Mouse (Mus musculus): ENCODE results near the gene Krtap19-2.

Gene Krtap19-2

DNA sequence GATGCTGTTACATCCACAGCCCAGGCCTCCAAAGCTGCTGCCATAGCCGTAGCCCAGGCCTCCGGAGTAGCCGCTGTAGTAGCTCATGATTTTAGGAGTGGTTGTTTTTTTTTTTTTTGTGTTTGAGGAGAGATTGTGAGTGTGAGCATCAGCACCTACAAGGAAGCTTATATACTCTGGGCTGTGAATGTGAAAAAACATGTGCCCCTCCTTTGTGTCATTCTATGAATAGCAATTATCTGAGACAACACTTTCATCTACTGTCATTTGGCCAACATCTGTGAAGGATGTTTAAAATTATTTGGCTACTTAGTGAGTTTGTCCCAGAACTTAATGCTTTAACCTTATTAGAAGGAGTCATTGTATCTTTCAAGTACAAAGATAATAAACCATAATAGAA lies at the start of gene Krtap19-2:
Gene Krtap19-2 (minus strand): TSS at position 101 of the 400 bp plus-strand sequence.
- no peak for DNase-seq (ENCODE audit: low read depth, low spot score)

DNA sequence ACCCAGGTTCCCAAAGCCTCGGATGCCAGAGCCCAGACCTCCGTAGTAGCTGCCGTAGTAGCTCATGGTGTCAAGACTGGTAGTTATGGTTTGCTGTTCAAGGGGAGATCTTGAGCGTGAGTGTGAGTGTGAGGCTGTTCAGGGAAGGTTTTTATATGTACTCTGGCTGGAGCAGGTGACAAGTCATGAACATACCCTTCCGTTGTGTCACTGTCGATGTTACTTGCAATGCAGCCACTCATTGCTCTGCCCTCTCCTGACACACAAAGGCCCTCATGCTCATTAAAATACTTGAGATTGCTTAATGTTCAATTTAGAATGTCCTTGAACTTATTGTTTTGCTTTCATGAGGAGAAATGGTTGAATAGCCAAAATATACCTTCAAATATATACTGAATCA lies 22.3 kb upstream of the Krtap19-2 start, which contains the start of gene Krtap19-5:
Gene Krtap19-5 (minus strand): TSS at position 101 of the 400 bp plus-strand sequence.
- no peak for DNase-seq (ENCODE audit: low read depth, low spot score)

DNA sequence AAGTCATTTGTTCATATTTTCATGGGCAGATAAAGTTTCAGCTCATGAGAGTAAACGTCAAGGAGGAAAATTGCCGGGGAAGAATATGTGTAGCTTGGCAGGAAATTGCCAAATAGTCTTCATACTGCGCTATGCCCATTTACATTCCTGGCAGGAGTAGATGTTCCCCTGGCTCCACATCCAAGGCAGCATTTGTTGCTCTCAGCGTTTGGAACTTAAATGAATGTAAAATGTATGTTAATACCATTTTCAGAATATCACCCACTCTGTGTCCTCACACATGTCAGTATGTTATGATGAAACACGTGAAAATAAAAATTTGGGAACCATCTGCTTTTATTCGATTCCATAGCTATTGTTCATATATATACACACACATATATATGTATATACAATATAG lies 12.8 kb upstream of the Krtap19-2 start:
- DNase-seq (ENCODE audit: low read depth, low spot score): no peak

DNA sequence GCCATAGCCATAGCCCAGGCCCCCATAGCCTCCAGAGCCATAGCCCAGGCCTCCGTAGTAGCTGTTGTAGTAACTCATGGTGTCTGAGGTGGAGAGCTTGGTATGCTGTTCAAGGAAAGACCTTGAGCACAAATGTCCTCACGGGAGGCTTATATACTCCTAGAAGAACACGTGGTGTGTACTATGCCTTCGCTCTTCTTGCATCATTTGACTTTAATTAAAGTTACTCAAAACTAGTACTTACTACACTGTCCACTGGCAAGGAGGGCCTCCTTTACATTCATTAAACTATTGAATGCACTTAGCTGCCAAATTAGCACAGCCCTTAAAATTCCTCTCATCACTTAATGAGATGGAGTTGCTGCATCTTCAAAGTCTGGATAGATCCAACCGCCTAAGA lies 10.9 kb upstream of the Krtap19-2 start, which contains the start of gene Krtap19-4:
Gene Krtap19-4 (minus strand): TSS at position 101 of the 400 bp plus-strand sequence.
- DNase-seq (ENCODE audit: low read depth, low spot score): no peak

DNA sequence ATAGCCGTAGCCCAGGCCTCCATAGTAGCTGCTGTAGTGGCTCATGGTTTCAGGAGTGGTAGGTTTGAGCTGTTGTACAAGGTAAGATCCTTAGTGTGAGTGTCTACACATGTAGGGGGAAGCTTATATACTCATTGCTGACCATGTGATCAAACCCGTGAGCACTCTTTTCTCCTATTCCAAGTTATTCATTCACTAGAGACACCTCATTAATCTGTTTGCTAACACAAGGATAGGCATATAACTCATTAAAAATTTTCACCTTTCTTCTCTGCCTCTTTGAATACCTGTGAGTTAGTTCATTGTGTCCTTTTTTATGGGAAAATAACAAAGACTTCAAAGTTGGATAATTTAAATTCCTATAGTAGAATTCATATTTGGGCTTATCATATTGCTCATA lies 3.9 kb upstream of the Krtap19-2 start, which contains the start of gene Krtap19-3:
Gene Krtap19-3 (minus strand): TSS at position 101 of the 400 bp plus-strand sequence.
- DNase-seq (ENCODE audit: low read depth, low spot score): no peak

DNA sequence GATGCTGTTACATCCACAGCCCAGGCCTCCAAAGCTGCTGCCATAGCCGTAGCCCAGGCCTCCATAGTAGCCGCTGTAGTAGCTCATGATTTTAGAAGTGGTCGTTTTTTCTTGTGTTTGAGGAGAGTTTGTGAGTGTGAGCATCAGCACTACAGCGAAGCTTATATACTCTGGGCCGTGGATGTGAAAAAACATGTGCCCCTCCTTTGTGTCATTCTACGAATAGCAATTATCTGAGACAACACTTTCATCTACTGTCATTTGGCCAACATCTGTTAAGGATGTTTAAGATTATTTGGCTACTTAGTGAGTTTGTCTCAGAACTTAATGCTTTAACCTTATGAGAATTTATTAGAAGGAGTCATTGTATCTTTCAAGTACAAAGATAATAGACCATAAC lies 4.8 kb downstream of the Krtap19-2 start, which contains the start of gene Krtap19-1:
Gene Krtap19-1 (minus strand): TSS at position 101 of the 400 bp plus-strand sequence.
- DNase-seq (ENCODE audit: low read depth, low spot score): no peak

DNA sequence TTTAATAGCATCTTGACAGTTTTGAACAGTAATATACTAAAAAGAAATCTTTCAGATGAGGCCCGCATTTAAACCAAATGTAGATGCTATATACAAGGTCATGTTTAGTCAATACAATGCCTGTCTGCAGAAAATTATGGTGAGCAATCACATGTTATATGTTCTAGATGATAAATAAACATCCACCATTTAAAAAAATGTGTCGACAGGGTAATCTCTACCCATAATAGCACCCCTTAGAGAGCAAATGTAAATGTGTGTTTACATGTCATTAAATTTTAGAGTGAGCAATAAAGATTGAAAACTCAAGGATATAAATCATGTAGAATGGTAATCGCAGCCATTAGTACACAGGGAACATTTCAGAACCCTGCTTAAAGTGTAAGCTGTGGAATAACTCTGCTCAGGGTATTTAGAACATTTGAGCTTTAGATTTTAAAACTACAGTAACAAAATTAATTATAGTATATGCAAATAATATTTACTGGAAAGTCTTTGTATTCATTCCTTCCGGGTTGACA lies 9.1 kb downstream of the Krtap19-2 start:
- no peak for DNase-seq (ENCODE audit: low read depth, low spot score)

DNA sequence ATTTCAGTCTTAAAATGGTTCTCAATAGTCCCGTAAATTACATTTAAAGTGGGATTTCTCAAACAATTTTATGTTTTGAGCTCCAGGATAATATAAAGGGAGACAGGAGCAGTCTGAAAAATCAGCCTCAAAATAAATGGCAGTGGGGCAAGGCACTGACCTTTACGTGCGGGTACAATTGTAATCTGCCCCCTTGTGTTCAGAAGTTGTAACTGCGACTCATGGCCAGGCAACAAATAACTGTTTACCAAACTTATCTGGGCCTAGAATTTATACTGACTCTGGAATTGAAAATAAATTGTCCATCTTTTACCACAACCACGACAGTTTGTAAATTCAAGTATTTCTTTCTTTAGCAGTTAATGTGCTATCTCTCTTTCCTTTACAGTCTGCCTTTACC lies 22.6 kb downstream of the Krtap19-2 start:
- DNase-seq (ENCODE audit: low read depth, low spot score): no peak

DNA sequence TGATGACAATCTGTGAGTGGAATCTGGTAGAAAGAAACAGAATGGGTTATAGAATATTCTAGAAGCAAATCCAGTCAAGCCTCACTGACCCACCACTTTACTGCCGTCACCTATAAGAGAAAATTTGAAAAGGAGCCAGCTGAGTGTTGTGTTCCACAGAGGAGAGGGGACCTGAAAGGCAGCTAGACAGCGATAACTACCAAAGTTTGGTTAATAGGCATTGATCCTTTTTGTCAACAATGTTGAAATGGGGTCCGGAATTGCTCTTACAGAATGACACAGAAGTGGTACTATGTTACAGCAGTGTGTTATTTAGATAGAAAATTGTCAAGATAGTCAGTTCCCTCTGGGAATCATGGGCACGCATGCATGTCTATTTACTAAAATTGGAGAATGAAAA lies 25.5 kb downstream of the Krtap19-2 start:
- DNase-seq (ENCODE audit: low read depth, low spot score): no peak

DNA sequence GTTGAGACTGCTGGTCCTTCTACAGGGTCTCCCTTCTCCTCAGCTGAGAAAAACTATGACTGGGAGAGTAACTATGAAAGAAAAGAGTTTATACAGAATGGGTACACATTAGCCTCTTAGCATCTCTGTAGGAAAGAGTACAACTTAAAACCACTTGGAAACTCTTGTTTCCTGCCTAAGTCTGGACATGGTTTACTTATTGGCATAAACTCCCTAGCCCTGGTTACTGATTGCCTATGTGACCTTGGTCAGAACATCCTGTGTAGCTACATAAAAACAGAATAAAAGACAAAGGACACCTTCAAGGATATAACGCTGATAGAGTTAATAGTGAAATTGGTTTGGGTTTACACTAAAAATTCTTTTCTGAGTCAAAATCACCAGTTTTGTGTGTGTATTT lies 26.7 kb downstream of the Krtap19-2 start:
- no peak for DNase-seq (ENCODE audit: low read depth, low spot score)

DNA sequence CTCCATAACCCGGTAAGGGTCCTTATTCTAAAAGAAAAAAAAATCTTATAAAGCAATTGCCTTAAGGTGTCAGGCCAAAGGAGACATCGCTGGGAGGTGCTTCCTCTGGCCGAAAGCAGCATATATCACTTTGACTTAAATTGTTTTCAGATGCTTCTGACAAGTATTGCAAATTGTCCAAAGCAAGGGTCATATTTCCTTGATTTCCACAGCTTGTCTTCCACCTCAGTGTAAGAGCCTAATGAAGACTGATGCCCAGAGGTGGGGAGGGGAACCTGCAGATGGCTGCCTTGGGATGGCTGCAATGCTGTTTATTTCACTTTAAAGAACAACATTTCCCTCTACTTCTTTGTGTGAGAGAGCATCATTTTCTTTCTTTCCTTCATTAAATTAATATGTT lies 47.1 kb downstream of the Krtap19-2 start:
- DNase-seq (ENCODE audit: low read depth, low spot score): no peak

DNA sequence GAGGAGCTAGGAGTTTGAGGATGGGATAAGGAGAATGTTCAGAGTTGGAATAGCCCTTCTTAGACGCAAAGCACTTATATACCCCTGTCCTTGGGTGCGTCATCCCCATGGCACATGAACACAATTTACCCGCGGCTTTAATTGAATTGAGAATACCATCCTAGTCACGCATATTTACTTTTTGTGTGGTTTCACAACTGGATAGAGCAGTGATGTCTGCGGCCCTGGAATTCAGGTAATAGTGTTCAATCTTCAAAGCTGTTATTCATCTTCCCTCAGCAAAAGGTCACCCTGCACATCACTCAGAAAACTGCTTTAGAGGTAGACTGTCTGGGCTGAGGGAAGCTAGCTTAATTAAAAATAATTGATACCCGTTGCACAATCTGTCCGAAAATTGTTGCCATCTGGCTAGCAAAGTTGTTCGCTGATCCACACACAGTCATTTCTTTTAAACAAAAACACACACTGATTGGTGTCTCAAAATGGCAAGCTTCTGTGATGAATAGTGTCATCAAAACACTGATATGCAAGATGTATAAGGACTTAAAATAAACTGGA lies 47.9 kb downstream of the Krtap19-2 start, which contains the start of gene Krtap14:
Gene Krtap14 (minus strand): TSS at position 51 of the 558 bp plus-strand sequence.
- DNase-seq (ENCODE audit: low read depth, low spot score): no peak

DNA sequence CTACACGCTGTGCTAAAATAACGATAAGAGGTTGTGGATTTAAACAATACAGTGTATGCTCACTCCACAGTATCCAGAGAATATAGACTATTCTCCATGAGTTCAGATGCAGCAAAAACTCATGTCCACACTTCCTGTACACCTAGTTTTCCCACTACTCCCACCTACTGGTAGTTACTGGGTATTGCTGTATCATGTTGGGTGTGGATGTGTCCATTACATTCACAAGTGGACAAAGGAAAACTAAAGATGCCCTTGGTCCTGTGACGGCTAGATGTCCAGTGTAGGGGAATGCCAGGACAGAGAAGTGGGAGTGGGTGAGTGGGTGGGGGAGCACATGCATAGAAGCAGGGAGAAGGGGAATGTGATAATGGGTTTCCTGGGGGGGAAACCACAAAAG lies 50.3 kb downstream of the Krtap19-2 start:
- DNase-seq (ENCODE audit: low read depth, low spot score): no peak

Measured in CD4-positive helper T cell, adult 2 months (primary cell).